Mouse (Mus musculus) megakaryocyte progenitor cell, adult 5-6 weeks (primary cell): ENCODE data around the gene Kif18b. TPM values are rescaled to one million over a fixed set of nuclear protein-coding genes. Genes with fewer than 3 reads are reported as not detected.
A peak's percentile ranks its signal among the peaks of the same experiment; 100 is the strongest.

Experiments
- ATAC-seq: replicated peaks from 2 replicates; pipeline ENCODE4 v1.8.0; 2016; ENCODE audit warnings: mild to moderate bottlenecking, moderate TSS enrichment, inconsistent platforms; ENCODE audit not compliant: poor library complexity
- total RNA-seq, 2 experiments: library from RNA; stranded (forward) in 1 of 2; stranded (reverse) in 1 of 2; fragments of 157-497, 149-512 nt in 1 of 2; fragments of 200-1000 nt in 1 of 2; gene quantifications; 2 replicates each; pipeline versions ENCODE4 v1.2.3 to v1.2.4; 2015 to 2017

Gene Kif18b
- total RNA-seq, 2 experiments from 2014 or later: 18.8 to 20.5 TPM

DNA sequence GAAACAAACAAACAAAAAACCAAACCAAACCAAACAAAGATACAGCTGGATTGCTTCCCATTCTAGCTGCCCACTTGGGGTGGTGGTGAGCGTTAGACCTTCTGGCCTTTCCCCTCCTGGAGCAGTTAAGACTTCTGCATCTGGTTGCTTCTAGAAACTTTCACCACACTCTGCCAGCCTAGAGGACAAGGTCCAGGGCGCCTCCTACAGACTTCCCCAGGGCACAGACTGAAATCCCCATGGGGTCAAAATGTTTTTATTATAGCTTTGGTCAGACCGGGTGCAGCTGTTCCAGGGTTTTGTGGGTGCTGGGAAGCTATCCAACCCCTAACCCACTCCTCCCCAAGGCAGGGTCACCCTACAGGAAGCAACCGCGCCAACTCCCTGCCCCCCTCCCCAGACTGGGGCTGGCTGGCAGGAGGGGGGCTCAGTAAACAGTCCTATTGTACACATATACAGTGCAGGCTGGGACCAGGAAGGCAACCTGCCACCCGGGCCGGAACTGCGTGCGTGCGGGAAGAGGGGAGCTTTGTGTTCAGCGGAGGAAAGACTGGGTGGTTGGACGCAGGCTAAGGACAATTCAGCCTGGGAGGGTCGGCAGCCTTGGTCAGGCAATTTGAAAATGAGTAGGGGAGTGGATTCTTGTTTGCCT is 14.2 kb upstream of the Kif18b start:
- no peak for ATAC-seq

DNA sequence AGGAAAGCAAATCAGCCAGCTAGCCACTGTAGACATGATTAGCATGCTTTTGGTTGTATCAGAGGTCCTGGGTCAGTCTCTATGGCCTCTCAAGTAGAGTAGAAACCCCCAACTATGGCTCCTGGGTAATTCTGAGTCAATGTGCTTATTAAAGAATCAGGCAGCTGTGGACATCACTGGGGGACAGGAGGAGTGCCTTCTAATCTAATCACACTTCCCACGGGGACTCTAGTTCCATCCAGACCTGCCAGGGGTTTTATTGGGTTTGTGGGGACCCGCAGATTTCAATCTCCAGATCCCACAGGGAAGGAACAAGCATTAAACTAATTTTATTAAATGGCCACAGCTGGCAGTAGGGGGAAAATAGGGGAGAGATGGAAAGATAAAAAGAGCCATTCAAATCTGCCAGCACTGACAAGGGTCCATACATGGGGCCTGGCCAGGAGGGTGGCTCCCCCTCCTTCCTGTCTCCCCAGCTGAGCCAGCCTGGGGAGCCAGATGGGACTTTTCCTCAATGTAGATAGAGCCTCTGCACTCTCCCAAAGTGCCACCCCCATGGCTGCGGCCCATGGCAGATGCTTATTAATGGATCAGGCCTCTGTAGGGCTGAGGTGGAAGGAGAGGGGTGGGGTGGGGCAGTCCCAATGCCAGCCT is 12.7 kb upstream of the Kif18b start:
- no peak for ATAC-seq

- no peak for ATAC-seq
Observed at GRCm38 (mm10) chr11:102936272-102936671, 11.3 kb upstream of the Kif18b start.

DNA sequence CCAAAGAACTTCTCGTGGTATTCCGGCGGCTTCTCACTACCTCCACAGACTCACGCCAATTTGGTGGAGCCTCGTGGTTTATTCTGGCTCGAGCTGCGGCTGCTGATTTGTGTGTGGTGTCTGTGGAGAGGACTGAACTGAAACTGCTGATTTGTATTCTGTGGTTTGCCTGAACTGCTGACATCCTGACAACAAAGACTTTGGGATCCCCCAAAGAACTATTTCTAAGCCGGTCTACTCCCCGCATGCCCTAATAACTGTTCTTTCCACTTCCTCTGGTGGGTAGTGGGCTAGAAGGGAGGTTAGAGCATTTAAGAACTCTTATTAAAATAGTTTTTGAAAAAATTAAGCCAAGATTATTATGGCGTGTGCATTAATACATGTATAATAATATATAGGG is 5.7 kb upstream of the Kif18b start:
- ATAC-seq: no peak

GRCm38 (mm10) chr11:102925351-102925717 is 410 bp upstream of the Kif18b start:
- peak; percentile 69 for ATAC-seq

GRCm38 (mm10) chr11:102921491-102921890 is 3.4 kb downstream of the Kif18b start:
- ATAC-seq: no peak

GRCm38 (mm10) chr11:102918077-102918476 is 6.8 kb downstream of the Kif18b start:
- no peak for ATAC-seq

DNA sequence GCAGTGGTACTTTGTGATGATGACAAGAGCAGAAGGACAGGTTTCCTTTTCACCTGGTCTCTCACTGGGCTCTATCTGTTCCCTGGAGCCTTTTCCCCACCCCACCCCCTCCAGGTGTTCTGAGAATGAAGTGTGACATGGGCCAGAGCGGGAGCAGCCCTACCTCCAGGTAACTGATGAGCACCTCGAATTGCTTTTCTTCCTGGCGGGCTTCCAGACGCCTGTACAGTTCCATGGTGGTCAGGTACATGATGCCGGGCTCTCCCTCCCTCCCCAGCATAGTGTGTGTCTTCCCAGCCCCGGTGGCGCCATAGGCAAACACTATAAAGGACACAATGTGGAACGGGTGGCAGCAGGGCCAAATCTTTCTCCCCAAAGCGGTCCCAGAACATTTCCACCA is 9.5 kb downstream of the Kif18b start:
- ATAC-seq: no peak

- ATAC-seq: no peak
Observed at GRCm38 (mm10) chr11:102911376-102911775, 13.5 kb downstream of the Kif18b start.

- no peak for ATAC-seq
Observed at GRCm38 (mm10) chr11:102903654-102904053, 21.3 kb downstream of the Kif18b start.

GRCm38 (mm10) chr11:102902107-102902506 is 22.8 kb downstream of the Kif18b start:
- ATAC-seq: no peak

DNA sequence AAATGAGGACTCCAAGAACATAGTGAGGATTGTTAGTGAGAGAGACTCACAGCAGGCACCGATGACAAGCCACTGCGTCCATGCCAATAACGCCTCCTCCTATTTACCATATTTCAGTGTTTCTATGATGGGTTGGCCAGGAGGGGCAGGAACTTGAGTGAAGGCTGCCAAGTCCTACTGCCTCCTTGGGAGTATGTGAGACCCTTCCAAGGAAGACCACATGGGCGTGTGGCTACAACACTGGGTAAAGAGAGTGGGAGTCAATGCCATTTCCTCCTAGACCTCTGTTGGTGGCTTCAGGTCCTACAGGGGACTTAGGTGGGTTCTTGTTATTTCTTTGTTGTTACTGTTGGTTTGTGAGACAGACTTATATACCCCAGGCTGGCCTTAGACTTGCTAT is 23.7 kb downstream of the Kif18b start:
- ATAC-seq: no peak

DNA sequence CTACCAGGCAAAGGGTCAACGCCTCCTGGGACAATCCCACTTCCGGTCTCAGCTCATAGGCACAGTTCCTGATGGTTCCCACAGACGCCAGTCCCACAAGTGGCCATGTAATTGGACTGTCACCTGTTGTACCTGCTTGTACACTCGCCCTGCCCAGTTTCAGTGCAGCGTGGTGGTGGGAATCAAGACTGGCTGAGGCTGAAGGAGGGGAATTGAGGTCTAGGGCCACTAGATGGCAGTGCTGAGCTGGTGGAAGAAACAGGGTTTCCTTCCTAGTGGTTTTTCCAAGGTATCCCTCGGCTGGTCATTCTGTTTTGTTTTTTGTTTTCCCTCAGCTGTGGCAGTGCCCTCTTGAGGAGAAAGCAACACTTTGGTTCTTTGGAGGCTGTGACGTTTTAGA is 24.2 kb downstream of the Kif18b start, which contains the start of gene Gfap:
Gene Gfap (minus strand): TSS at position 150 of the 400 bp plus-strand sequence.
- ATAC-seq: peak; percentile 78

- no peak for ATAC-seq
Observed at GRCm38 (mm10) chr11:102898408-102898807, 26.5 kb downstream of the Kif18b start.

DNA sequence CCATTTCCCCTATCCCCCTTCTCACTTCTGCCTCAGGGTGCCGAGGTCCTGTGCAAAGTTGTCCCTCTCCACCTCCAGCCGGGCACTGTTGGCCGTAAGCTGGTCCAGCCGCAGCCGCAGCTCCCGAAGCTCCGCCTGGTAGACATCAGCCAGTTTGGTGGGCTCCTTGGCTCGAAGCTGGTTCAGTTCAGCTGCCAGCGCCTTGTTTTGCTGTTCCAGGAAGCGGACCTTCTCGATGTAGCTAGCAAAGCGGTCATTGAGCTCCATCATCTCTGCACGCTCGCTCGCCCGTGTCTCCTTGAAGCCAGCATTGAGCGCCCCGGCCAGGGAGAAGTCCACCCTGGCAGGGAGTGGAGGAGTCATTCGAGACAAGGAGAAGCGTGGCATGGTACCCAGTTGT is 28.3 kb downstream of the Kif18b start:
- no peak for ATAC-seq

DNA sequence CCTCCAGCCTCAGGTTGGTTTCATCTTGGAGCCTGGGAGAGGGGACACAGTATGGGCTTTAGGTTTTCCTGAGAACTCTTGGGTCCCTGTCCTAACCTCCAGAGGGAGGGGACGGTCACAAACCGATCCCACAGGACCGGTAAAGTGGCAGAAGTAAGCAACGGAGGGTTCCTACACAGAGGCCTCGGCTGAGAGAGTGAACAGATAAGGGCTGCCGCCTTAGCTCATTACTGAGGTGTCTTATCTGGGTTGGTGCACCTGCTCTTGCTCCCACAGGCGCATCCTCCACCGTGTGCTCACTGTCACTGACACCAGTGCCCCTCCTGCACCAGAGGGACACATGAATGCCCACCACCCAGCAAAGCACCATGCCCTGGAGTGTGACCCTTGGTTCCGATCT is 29.1 kb downstream of the Kif18b start:
- ATAC-seq: peak; percentile 77

DNA sequence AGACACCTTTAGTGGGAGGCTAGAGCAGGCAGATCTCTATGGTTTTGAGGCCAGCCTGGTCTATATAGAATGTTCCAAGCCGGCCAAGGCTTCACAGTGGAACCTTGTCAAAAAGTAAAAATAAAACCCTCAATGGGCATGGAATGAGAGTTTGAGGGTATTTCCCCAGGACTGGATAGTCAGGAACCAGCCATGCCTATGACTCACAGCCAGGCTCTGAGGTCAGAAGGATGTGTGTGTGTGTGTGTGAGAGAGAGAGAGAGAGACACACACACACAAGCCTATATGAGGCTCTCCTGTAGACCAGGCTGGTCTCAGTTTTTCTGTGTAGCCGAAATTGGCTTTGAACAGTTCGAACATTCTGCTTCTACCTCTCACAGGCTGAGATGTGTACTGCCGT is 30.2 kb downstream of the Kif18b start:
- no peak for ATAC-seq

DNA sequence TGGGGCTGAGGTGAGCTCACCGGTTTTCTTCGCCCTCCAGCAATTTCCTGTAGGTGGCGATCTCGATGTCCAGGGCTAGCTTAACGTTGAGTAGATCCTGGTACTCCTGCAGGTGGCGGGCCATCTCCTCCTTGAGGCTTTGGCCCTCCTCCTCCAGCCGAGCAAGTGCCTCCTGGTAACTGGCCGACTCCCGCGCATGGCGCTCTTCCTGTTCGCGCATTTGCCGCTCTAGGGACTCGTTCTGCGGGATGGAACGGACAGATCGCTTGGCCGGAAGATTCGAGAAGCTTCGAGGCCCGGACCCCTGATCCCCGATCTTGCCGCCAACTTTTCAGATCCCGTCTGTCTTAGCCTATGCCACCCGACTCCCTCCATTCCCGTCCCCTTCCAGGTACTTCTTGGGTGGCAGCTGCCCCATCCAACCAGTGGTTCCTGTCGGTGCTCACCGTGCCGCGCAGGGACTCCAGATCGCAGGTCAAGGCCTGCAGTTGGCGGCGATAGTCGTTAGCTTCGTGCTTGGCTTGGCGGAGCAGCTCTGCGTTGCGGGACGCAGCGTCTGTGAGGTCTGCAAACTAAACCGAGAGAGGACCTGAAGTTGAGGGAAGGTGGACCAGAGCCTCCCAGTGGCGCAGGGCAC is 31.8 kb downstream of the Kif18b start:
- ATAC-seq: peak; percentile 88

DNA sequence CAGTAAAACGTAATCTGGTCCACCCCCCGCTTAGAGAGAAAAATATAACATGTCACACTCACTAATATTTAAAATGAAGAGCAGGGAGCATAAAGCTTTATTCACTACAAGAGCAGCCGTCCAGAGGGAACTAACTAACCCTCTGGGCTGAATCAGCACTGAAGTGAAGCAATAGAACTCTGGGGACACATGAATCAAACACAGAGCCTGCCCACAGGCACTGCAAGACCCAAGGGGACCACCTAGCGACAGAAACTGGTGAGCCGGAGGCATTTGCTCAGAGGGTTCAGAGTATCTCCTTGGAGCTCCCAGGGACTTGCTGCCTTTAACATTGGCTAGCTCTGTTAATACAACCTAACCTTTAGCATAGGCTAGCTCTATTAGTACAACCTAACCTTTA is 34.8 kb downstream of the Kif18b start:
- ATAC-seq: no peak

GRCm38 (mm10) chr11:102888135-102888534 is 36.8 kb downstream of the Kif18b start:
- ATAC-seq: no peak

GRCm38 (mm10) chr11:102887433-102887832 is 37.5 kb downstream of the Kif18b start:
- no peak for ATAC-seq

GRCm38 (mm10) chr11:102884616-102885219 is 40.2 kb downstream of the Kif18b start, which contains the start of gene Fam187a:
Gene Fam187a (plus strand): TSS chr11:102885169.
- ATAC-seq: no peak
